Mouse (Mus musculus) small intestine, adult 2 months (tissue): Measurements from ENCODE around the gene Wbp1l.

Experiments used
- CTCF ChIP-seq: fragments of 200-500 bp; IDR thresholded peaks from 2 replicates; pipeline ENCODE4 v1.5.1; 2012; ENCODE audit warnings: low read depth, mild to moderate bottlenecking, control low read depth, inconsistent platforms, low read length, moderate library complexity, mixed read lengths; ENCODE audit not compliant: insufficient replicate concordance, insufficient read length; ENCODE audit errors: extremely low read depth
- POLR2A ChIP-seq: fragments of 200-500 bp; IDR thresholded peaks from 2 replicates; pipeline ENCODE4 v1.6.1; 2012; ENCODE audit warnings: low read depth, mild to moderate bottlenecking, control low read depth, inconsistent platforms, low read length, moderate library complexity

GRCm38 (mm10) chr19:46658851-46659250 is 60.0 kb downstream of the Wbp1l start:
- no peak for TF ChIP-seq POLR2A
- no peak for TF ChIP-seq CTCF
